Mouse (Mus musculus): ENCODE results near the gene Nacc1.

Nacc1 gene

DNA sequence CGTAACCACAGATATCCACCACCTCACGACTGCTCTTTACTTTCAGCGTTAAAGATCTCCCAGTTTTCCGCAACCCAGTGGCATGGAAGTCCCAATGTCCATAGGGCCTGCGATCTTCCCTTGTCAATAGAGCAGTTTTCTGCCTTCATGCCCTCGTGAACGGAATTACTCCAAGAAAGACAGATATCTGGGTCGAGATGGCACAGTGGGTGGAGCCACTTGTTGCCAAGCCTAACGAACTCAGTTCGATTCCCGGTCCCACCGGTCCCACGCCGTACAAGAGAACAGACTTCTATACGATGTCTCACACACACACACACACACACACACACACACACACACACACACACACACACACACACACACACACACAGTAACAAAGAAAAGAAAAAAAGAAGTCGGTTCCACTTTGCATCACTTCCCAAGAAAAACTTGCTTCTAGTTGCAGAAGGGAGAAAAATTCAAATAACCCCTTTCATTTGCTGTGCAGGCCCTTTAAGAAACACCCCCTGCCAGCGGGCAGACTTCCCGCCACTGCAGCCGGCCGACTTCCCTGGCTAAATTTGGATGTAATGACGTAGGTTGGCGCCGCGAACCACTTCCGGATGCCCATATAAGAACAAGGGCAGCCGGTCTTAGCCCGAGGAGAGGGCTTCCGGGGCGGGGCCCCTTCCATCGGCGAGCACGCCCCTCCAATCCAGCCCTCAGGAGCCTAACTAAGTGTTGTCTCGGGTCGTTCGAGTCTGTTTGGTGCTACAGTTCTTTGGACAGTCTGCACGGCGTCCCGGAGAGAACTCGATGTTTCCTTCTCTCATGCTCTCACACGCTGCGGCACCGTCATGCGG, 24.0 kb downstream of the Nacc1 start:
- peak; percentile 89 for DNase-seq (ENCODE audit: low read depth)

DNA sequence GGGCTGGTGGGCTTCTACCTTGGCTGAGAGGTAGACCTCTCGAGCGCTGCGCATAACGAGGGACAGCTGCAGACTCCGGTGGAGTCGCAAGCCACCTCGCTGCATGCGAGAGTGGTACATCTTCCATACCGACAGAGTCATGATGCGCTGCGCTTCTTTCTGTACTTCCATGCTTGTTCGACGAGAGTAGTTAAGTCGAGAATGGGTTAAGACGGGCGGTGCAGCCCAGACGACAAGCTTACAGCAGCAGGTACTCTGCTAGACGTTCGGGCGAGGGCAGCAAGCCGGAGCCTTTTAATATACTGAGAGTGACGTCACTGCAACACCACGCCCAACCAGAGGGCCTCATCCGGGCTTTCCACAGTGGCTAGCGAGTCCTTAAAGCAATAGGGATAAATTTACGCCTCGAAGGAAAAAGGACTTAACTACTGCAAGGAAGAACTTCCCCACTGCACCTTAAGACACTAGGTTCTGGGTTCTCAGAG, 25.0 kb downstream of the Nacc1 start, which contains the start of gene Ier2:
Ier2 (minus strand) TSS at position 272 of the 485 bp plus-strand sequence.
- DNase-seq (ENCODE audit: low read depth) = peak; percentile 97

- DNase-seq (ENCODE audit: low read depth) = no peak
These were observed 25.6 kb downstream of the Nacc1 start for GRCm38 (mm10) chr8:84661961-84662571.

DNA sequence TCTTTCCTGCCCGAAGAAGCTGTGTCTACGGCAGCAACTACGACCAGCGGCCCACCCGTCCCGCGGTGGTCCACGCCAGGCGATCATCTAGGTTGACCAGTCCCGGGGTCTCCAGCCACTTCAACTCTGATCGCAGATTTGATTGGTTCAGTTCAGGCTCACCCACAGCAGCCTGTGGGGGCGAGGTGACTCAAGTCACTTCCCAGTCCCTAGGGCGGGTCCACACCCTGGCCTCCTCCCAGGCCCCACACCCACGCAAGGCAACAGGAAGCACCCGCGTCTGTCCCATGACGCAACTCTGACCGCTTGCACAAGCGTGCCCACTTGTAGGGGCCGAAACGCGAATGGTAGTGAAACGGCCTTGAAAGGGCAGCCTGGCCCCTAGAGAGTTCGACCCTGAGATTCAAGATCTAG, 26.2 kb downstream of the Nacc1 start:
- peak; percentile 82 for DNase-seq (ENCODE audit: low read depth)

- peak; percentile 68 for DNase-seq (ENCODE audit: low read depth)
These were observed 26.7 kb downstream of the Nacc1 start for GRCm38 (mm10) chr8:84660819-84661457.

DNA sequence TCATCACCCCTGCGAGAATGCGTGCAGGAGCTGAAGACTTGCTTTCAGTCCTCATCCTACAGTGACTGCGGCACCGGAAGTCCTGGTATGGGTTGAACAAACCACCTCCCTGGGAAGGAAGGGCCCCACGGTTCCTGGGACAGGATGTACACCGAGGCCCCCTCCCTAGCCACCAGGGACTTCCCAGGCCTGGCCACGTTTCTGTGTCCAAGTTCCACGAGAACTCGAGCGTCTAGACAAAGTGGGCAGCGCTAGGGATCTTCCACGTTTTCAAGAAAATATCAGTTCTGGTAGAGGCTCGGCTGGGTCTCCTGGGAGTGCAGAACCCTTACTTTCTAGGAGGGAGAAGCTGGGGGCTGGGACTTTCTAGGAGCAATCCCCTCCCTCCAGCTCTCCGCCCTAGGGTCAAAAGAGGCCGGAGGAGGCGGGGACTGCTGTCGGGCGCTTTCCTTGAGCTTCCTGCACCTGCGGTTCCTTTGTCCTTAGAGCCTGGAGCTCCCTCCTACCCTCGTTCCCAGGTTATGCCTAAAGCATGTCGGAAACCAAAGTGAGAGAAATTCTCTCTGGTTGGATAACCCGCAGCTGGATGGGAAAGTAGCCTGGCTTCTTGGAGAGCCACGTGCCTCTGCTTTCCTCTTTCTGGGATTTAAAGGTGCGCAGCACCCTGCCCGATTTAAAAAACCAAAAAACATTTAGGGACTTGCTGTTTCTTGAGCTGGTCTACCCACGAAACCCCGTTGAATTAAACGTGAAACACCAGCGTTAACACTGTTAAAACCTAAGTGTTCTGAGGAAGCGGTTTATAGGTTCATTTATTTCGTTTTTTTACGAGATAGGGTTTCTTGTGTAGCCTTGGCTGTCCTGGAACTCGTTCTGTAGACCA, 27.5 kb downstream of the Nacc1 start:
- DNase-seq (ENCODE audit: low read depth) = peak; percentile 88

DNA sequence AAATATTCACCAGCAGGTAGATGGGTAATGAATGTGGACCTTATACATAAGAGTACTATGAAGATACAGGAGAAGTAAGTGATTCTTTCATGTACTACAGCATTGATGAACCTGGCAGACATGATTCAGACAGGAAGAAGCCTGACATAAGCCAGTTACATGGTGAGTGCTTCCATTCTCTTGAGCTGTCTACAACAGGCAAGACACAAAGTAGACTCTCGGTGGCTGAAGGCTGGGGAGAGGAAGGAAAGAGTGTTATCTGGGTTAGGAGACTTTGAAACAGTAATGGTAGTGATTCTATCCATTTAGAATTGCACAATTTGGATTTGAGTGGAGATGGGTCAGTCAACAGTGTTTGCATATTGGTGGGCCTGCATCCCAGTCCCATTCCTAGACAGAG, 28.7 kb downstream of the Nacc1 start:
- peak; percentile 50 for DNase-seq (ENCODE audit: low read depth)

DNA sequence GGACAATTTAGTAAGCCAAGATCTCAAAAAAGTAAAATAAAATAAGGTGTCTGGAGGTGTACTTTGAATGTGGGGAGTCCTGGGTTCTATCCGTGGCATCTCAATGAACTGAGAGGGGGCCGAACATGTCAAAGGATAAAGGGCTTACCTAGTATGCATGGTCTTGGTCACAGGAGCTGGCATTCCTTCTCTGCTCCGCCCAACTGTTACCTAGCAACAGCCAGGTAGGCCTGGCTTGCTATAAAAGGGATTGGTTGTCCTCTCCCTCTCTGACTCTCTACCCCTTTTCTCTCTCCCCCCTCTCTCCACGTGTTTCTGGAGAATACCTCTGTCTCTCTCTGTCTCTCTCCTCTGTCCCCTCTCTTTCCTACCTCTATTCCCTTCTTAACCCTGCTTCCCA, 30.0 kb downstream of the Nacc1 start:
- DNase-seq (ENCODE audit: low read depth) = peak; percentile 23

DNA sequence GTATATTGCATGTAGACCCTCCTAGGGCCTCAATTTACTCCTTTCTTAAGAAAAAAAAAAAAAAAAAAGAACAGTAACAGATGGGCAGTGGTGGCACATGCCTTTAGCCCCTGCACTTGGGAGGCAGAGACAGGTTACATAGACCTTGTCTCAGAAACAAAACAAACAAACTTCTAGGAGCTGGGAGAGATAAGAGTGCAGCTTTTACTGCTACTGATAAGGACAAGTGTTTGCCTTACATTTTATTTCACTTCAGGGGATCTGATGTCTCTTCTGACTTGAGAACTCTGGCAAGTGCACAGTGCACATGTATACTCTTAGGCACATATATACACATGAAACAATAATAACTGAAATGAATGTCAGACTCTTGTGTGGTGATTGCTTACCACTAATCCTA, 30.5 kb downstream of the Nacc1 start:
- DNase-seq (ENCODE audit: low read depth) = peak; percentile 32

DNA sequence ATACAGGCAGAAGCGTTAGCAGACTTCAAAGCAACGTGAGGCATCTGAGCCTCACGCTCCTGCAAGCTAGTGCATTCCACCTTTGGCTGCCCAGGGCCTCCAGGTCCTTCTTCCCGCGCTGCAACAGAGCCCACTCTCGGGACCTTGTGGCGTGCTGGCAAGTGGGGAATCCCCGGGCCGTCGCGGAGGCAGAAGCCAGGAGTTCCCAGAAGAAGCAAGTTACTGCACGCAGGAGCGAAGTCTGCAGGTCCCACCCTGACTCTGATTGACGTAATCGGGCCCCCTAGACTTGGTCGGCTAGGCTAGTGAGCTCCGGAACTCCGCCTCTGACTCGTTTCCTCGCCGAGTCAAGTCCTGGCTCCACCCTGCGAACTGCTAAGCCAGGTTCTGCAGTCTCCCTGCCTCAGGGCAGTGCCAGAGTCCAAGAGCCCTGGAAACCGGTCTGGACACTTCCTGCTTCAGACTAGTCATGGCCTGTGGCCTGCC, 31.0 kb downstream of the Nacc1 start:
- DNase-seq (ENCODE audit: low read depth) = peak; percentile 81

- DNase-seq (ENCODE audit: low read depth) = no peak
These were observed 31.5 kb downstream of the Nacc1 start for GRCm38 (mm10) chr8:84656191-84656525.

GRCm38 (mm10) chr8:84655336-84656190, 32.1 kb downstream of the Nacc1 start:
- peak; percentile 40 for DNase-seq (ENCODE audit: low read depth)

DNA sequence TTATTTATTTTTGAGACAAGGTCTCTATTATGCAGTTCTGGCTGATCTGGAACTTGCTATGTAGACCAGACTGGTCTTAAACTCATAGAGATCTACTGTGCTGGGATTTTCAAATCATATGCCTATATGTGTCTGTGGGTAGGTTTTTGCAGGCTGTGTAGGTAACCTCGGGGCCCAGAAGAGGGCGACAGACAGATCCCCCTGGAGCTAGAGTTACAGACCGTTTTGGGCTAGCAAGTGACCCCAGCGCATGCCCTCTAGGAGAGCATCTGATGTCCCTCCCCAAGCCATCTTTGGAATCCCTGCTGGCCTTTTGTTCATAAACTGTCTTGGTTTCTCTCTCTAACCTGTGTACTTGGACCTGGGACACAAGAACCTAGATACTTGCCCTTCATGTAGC, 33.1 kb downstream of the Nacc1 start:
- DNase-seq (ENCODE audit: low read depth) = peak; percentile 37

- DNase-seq (ENCODE audit: low read depth) = no peak
These were observed 34.5 kb downstream of the Nacc1 start for GRCm38 (mm10) chr8:84653092-84653631.

DNA sequence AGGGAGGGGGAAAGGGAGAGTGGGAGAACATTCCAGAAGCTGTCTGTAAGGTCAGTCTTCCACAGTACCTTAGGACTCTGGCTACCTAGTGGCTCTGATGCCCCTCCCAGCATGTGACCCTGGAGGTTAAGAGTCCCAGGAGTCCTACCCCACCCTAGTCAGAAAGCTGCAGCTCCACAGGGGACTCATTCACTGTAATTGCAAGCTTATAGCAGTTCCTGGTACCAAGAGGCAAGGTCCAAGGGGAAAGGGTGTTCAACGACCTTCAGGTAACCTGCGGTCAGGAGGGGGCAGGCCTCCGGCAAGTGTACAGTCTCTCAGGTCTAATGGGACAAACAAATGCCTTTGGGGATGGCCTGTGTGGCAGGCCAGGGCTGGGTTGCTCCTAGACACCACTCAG, 37.4 kb downstream of the Nacc1 start:
- no peak for DNase-seq (ENCODE audit: low read depth)

- DNase-seq (ENCODE audit: low read depth) = no peak
These were observed 40.2 kb downstream of the Nacc1 start for GRCm38 (mm10) chr8:84647461-84647901.

GRCm38 (mm10) chr8:84646800-84647199, 40.9 kb downstream of the Nacc1 start:
- DNase-seq (ENCODE audit: low read depth) = no peak

DNA sequence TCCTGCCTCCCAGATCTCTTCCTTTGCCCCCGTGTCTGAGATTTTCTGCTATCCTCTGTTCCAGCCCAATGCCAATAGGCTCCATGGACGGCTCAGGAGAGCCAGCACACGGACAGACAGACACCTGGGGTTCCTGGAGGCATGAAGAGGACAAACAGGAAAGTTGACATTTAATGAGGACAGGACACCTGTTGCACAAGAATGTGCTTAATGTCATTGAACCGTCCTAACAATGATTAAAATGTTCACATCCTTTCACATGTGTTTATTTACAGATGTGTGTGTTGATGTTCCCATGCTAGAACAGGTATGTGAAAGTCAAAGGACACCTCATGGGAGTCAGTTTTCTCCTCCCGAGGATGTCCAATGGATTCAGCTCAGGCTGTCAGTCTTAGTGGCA, 44.6 kb downstream of the Nacc1 start:
- no peak for DNase-seq (ENCODE audit: low read depth)

GRCm38 (mm10) chr8:84641578-84642361, 45.9 kb downstream of the Nacc1 start:
- DNase-seq (ENCODE audit: low read depth) = peak; percentile 31
